Mouse (Mus musculus) embryonic facial prominence, embryonic 13.5 days (tissue): ENCODE measurements around the gene Catsper1. TPM values are rescaled to one million over a fixed set of nuclear protein-coding genes. Genes with fewer than 3 reads are reported as not detected.
A peak's percentile ranks its signal among the peaks of the same experiment; 100 is the strongest.
"Not testable (repeated sequence)": the region's sequence is repeated elsewhere in the genome, so short reads cannot be mapped to it uniquely, and the experiment has no call there.

Source experiments
- ATAC-seq: fragments of 200-750 bp; cut with Nextera tagmentation; 2 replicates; pipeline ENCODE4 v1.8.0; 2017; ENCODE audit warnings: low read depth; ENCODE audit not compliant: insufficient number of reproducible peaks, insufficient read depth, low FRiP score, low TSS enrichment
- H3K27ac ChIP-seq: fragments of 300-500 bp; sonication (generic); 2 replicates; pipeline ENCODE4 v1.5.1; 2015; ENCODE audit warnings: moderate library complexity, mild to moderate bottlenecking, inconsistent platforms
- H3K27me3 ChIP-seq: fragments of 300-500 bp; sonication (generic); 2 replicates; pipeline ENCODE4 v1.6.1; 2015; ENCODE audit warnings: mild to moderate bottlenecking, inconsistent platforms
- H3K36me3 ChIP-seq: fragments of 300-500 bp; sonication (generic); 2 replicates; pipeline ENCODE4 v1.6.1; 2015; ENCODE audit warnings: mild to moderate bottlenecking, inconsistent platforms
- H3K4me1 ChIP-seq: fragments of 300-500 bp; sonication (generic); 2 replicates; pipeline ENCODE4 v1.6.1; 2015; ENCODE audit warnings: inconsistent platforms
- H3K4me2 ChIP-seq: fragments of 300-500 bp; sonication (generic); 2 replicates; pipeline ENCODE4 v1.6.1; 2015; ENCODE audit warnings: moderate library complexity, mild to moderate bottlenecking, inconsistent platforms
- H3K4me3 ChIP-seq: fragments of 300-500 bp; sonication (generic); 2 replicates; pipeline ENCODE4 v1.5.1; 2015; ENCODE audit warnings: mild to moderate bottlenecking, inconsistent platforms
- H3K9ac ChIP-seq: fragments of 300-500 bp; sonication (generic); 2 replicates; pipeline ENCODE4 v1.6.1; 2015; ENCODE audit warnings: mild to moderate bottlenecking, inconsistent platforms
- H3K9me3 ChIP-seq: fragments of 300-500 bp; sonication (generic); 2 replicates; pipeline ENCODE4 v1.6.1; 2016; ENCODE audit warnings: inconsistent platforms
- WGBS: fragments of 180-500 bp; shearing (Covaris S2); methylation state at CpG from one replicate; pipeline ENCODE4 v1.1.7; 2015; ENCODE audit warnings: mixed read lengths; 5-methylcytosine and 5-hydroxymethylcytosine counted together
- polyA plus RNA-seq: library from polyadenylated mRNA; unstranded; fragments of >200 nt; fragmentation: Nextera tagmentation; extraction: Ambion mirVana; gene quantifications from 2 replicates; pipeline ENCODE4 v1.2.1, GENCODE M21; 2015

The Catsper1 gene
- polyA plus RNA-seq, 1 experiment from 2014 or later: not detected

- no peaks in the 10 kb centered on the region for H3K36me3 ChIP-seq
- no peak overlapping the region for H3K9ac ChIP-seq
- no peaks in the 10 kb centered on the region for H3K9me3 ChIP-seq
- ATAC-seq: no peak
- 64% methylated on average over 17 of the region's 17 CpGs for WGBS
- H3K27ac ChIP-seq: no peak overlapping the region
- no peak overlapping the region for H3K4me2 ChIP-seq
- H3K27me3 ChIP-seq: no peaks in the 10 kb centered on the region
- H3K4me3 ChIP-seq: no peak overlapping the region
- no peaks in the 10 kb centered on the region for H3K4me1 ChIP-seq
These were observed 11.7 kb upstream of the Catsper1 start for GRCm38 (mm10) chr19:5323801-5324200.

GRCm38 (mm10) chr19:5327970-5328369 is 7.6 kb upstream of the Catsper1 start:
- Histone ChIP-seq H3K4me3 (no peak overlapping the region), H3K36me3 (no peaks in the 10 kb centered on the region), H3K9ac (peak overlapping the region; percentile 49; the same call in 1 of the 2 replicates), H3K4me2 (no peak overlapping the region), H3K27ac (no peak overlapping the region), H3K4me1 (no peaks in the 10 kb centered on the region), H3K9me3 (no peaks in the 10 kb centered on the region), H3K27me3 (no peaks in the 10 kb centered on the region)
- no peak for ATAC-seq
- WGBS: 63% methylated on average over 19 of the region's 19 CpGs

- no peak overlapping the region for H3K9ac ChIP-seq
These were observed 800 bp upstream of the Catsper1 start for GRCm38 (mm10) chr19:5334741-5335140.

GRCm38 (mm10) chr19:5337975-5338374 is 2.4 kb downstream of the Catsper1 start:
- Histone ChIP-seq H3K27ac (no peak overlapping the region), H3K4me2 (no peak overlapping the region), H3K4me3 (no peak overlapping the region), H3K9me3 (no peaks in the 10 kb centered on the region), H3K4me1 (no peaks in the 10 kb centered on the region), H3K27me3 (no peaks in the 10 kb centered on the region), H3K36me3 (no peaks in the 10 kb centered on the region), H3K9ac (no peak overlapping the region)
- whole genome bisulfite sequencing: 19% methylated on average over 5 of the region's 5 CpGs
- ATAC-seq: no peak

More at GRCm38 (mm10) chr19:5334741-5335140, 800 bp upstream of the Catsper1 start:
- H3K27me3 ChIP-seq: no peaks in the 10 kb centered on the region
- WGBS: 61% methylated on average over 5 of the region's 5 CpGs
- no peak for ATAC-seq
- no peak overlapping the region for H3K4me2 ChIP-seq
- no peaks in the 10 kb centered on the region for H3K9me3 ChIP-seq
- no peak overlapping the region for H3K4me3 ChIP-seq
- H3K36me3 ChIP-seq: no peaks in the 10 kb centered on the region
- no peak overlapping the region for H3K27ac ChIP-seq
- H3K4me1 ChIP-seq: no peaks in the 10 kb centered on the region

GRCm38 (mm10) chr19:5341360-5341759 is 5.8 kb downstream of the Catsper1 start:
- H3K4me2 ChIP-seq: no peak overlapping the region
- ATAC-seq: no peak
- H3K27ac ChIP-seq: no peak overlapping the region
- H3K9ac ChIP-seq: no peak overlapping the region
- no peak overlapping the region for H3K4me3 ChIP-seq
- H3K9me3 ChIP-seq: no peaks in the 10 kb centered on the region
- WGBS: 89% methylated on average over 7 of the region's 7 CpGs
- no peaks in the 10 kb centered on the region for H3K4me1 ChIP-seq
- H3K36me3 ChIP-seq: no peaks in the 10 kb centered on the region
- H3K27me3 ChIP-seq: no peaks in the 10 kb centered on the region

- 58% methylated on average over 6 of the region's 6 CpGs for WGBS
- peaks cover 12% of the 10 kb centered on the region for H3K27me3 ChIP-seq
- no peak overlapping the region for H3K4me3 ChIP-seq
- ATAC-seq: no peak
- H3K4me2 ChIP-seq: no peak overlapping the region
- no peaks in the 10 kb centered on the region for H3K9me3 ChIP-seq
- H3K9ac ChIP-seq: no peak overlapping the region
- H3K4me1 ChIP-seq: peaks cover 6% of the 10 kb centered on the region; the same call in 1 of the 2 replicates
- no peak overlapping the region for H3K27ac ChIP-seq
- no peaks in the 10 kb centered on the region for H3K36me3 ChIP-seq
These were observed 10.0 kb downstream of the Catsper1 start for GRCm38 (mm10) chr19:5345297-5346131.

GRCm38 (mm10) chr19:5348064-5348463 is 12.5 kb downstream of the Catsper1 start:
- no peak for ATAC-seq
- 72% methylated on average over 6 of the region's 6 CpGs for WGBS

GRCm38 (mm10) chr19:5348526-5349501 is 13.3 kb downstream of the Catsper1 start:
- H3K4me2 ChIP-seq: peak overlapping the region; percentile 69
- H3K4me1 ChIP-seq: peaks cover 6% of the 10 kb centered on the region; the same call in 1 of the 2 replicates
- no peak overlapping the region for H3K27ac ChIP-seq
- peak overlapping the region; percentile 69 for H3K9ac ChIP-seq
- WGBS: 4% methylated on average over 34 of the region's 34 CpGs
- H3K27me3 ChIP-seq: peaks cover 12% of the 10 kb centered on the region
- H3K36me3 ChIP-seq: no peaks in the 10 kb centered on the region
- H3K4me3 ChIP-seq: peak overlapping the region; percentile 39
- ATAC-seq: no peak
- H3K9me3 ChIP-seq: no peaks in the 10 kb centered on the region

More at GRCm38 (mm10) chr19:5348064-5348463, 12.5 kb downstream of the Catsper1 start:
- H3K27ac ChIP-seq: no peak overlapping the region
- no peak overlapping the region for H3K9ac ChIP-seq
- no peaks in the 10 kb centered on the region for H3K9me3 ChIP-seq
- peaks cover 6% of the 10 kb centered on the region; the same call in 1 of the 2 replicates for H3K4me1 ChIP-seq
- no peak overlapping the region for H3K4me2 ChIP-seq
- no peaks in the 10 kb centered on the region for H3K36me3 ChIP-seq
- peaks cover 12% of the 10 kb centered on the region for H3K27me3 ChIP-seq
- H3K4me3 ChIP-seq: no peak overlapping the region

GRCm38 (mm10) chr19:5349502-5349873 is 13.9 kb downstream of the Catsper1 start, which contains the start of gene Cst6:
Gene Cst6, minus strand, starts transcription at chr19:5349574.
- not testable (repeated sequence) for H3K9me3 ChIP-seq, H3K36me3 ChIP-seq, ATAC-seq, H3K27ac ChIP-seq, H3K4me1 ChIP-seq
- H3K27me3 ChIP-seq: peaks cover 12% of the 10 kb centered on the region
- 60% methylated on average over 6 of the region's 6 CpGs for WGBS
- peak within 1 kb of the TSS; percentile 69 for H3K9ac ChIP-seq
- peak within 1 kb of the TSS; percentile 39 for H3K4me3 ChIP-seq
- peak within 1 kb of the TSS; percentile 69 for H3K4me2 ChIP-seq

- no peaks in the 10 kb centered on the region for H3K9me3 ChIP-seq
- WGBS: 70% methylated on average over 2 of the region's 2 CpGs
- peaks cover 6% of the 10 kb centered on the region for H3K27me3 ChIP-seq
- no peaks in the 10 kb centered on the region for H3K36me3 ChIP-seq
- no peak overlapping the region for H3K4me2 ChIP-seq
- H3K4me3 ChIP-seq: no peak overlapping the region
- H3K9ac ChIP-seq: 0 out of 2 replicates have a peak overlapping the region, but pooled peaks have one; percentile 16
- H3K4me1 ChIP-seq: peaks cover 6% of the 10 kb centered on the region; the same call in 1 of the 2 replicates
- H3K27ac ChIP-seq: no peak overlapping the region
- no peak for ATAC-seq
These were observed 18.1 kb downstream of the Catsper1 start for GRCm38 (mm10) chr19:5353609-5354008.

- Histone ChIP-seq H3K9me3 (no peaks in the 10 kb centered on the region), H3K4me2 (no peak overlapping the region), H3K4me1 (no peaks in the 10 kb centered on the region), H3K4me3 (no peak overlapping the region), H3K27me3 (no peaks in the 10 kb centered on the region), H3K27ac (no peak overlapping the region), H3K9ac (no peak overlapping the region), H3K36me3 (no peaks in the 10 kb centered on the region)
- no CpG with 5 or more reads among the region's 1 CpGs for WGBS
- ATAC-seq: no peak
These were observed 20.5 kb downstream of the Catsper1 start for GRCm38 (mm10) chr19:5356080-5356479.
